Mouse (Mus musculus): ENCODE results near the gene Muc20.

Gene Muc20

DNA sequence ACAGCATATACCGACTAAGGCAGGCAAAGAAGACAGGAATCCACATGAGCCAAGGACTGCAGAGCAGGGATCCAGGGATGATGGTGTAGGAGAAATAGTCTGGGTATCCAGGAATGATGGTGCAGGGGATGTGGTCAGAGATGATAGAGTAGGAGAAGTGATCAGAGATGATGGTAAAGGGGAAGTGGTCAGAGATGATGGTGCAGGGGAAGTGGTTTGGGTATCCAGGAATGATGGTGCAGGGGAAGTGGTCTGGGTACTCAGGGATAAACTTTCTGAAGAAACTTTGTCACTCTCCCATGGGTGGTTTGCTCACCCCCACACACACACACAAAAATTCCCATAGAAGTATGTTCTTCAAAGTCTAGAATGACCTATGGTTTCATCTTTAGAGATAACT, 2.1 kb downstream of the Muc20 start:
- no peak for DNase-seq (ENCODE audit: low spot score)

DNA sequence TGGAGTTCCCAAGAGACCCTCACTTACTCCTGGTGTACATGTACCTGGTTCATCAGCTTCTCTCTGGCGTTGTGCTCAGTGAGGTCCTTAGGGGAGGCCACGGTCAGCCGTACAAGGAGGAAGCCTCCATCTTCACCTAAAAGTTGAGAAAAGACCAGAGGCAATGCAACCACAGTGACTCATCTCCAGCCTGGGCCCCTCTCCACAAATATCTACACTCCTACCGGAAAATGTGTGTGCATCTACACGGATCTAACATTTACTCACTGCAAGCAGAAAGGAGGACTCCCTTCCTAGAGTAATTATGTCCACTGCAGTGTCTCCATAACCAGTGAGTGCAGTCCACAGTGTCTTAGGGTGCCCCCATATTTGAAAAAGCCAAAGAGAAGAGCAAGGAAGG, 7.2 kb downstream of the Muc20 start:
- DNase-seq (ENCODE audit: low spot score) = no peak

DNA sequence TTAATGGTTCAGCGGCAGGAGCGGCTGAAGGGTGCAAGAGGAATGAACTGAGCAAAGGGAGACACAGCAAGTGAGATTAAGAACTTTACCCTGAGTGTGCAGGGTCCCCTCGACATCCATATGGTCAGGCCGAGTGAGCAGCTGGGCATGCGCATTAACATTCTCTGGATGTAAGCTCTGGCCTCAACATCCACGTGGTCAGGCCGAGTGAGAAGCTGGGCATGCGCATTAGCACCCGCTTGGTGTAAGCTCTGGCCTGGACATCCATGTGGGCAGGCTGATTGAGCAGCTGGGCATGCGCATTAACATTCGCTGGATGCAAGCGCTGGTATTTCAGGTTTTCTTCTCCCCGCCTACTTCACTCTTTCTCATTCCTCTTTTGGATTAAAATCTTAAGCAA, 12.4 kb downstream of the Muc20 start:
- DNase-seq (ENCODE audit: low spot score) = no peak

DNA sequence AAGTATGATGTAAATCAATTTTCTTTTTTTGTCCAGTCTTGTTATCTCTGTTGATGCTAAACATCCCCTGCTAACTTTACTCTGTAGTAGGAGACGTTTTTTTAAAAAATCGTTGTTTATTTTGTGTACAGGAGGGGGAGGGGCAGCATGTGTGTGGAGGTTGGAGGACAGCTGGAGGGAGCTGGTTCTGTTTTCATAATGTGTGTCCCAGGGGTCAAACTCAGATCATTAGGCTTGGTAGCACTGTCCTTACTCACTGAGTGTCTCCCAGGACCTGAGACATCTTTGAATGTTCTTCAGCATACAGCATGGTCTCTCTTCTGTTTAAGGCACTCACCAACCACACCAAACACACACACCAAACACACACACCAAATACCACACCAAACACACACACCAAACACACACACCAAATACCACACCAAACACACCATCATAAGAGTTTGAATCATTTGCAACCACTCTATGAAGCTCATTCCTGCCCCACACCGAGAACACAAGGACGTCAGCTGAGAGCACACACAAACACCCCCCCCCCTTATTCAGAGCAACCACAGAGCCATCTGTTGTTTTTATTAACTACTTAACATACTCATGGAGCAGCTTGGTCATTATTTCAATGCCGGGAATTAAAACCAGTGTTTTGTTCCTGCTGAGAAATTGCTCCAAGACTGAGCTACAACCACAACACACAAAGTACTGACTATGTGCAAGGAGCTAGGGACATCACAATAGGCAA, 13.7 kb downstream of the Muc20 start:
- DNase-seq (ENCODE audit: low spot score) = no peak

DNA sequence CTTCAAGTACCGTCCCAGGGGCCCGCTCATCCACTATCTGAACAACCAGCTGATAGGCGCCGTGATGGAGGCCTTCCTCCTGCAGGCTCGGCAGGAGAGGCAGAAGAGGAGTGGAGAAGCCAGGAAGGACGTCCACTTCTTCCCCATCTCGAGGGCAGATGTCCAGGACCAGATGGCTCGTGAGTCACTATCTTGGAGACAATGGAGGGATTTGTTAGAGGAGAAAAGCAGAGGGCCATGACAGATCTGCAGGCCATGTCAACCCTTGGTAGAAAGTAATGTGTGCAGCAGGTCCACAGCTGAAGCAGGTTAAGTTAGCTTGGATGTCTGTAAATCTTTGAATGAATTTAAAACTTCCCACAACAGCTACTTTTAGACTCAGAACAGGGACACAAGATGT, 18.3 kb downstream of the Muc20 start:
- DNase-seq (ENCODE audit: low spot score) = no peak

DNA sequence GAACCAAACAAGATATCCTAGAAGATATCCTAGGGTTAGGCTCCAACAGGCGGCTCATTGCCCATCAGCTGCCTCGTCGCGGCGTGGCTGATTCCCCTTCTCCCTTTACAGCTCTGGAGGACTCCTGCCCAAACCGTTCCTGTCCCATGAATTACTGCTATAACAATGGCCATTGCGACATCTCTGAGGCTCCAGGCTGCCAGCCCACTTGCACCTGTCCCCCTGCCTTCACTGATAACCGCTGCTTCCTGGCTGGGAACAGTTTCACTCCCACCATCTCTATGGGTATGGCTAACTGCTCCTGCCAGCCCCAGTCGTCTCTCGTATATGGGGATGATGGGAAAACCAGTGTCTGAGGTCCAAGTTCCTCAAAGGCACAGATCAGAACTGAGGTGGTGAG, 20.6 kb downstream of the Muc20 start:
- DNase-seq (ENCODE audit: low spot score) = no peak

GRCm38 (mm10) chr16:32766904-32767303, 30.3 kb downstream of the Muc20 start:
- DNase-seq (ENCODE audit: low spot score) = no peak

- DNase-seq (ENCODE audit: low spot score) = no peak
Observed at GRCm38 (mm10) chr16:32764961-32765360, 32.3 kb downstream of the Muc20 start.

DNA sequence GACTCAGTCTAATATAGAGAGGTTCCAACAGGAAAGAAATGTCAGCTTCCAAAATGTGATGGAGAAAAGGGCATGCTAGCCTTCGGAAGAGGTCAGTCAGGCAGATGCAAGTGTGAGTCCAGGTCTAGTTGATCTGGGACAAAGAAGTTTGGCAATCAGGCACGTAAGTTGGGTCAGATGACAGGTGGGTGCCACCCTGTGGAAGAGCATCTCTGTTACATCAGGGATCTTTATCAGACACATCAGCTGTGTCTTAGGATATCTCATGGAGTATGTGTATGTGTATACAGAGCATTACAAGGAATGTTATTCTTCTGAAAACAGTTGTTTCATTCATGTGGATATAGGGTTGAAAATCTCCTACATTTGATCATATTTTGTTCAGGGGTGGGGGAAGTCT, 32.7 kb downstream of the Muc20 start:
- no peak for DNase-seq (ENCODE audit: low spot score)

DNA sequence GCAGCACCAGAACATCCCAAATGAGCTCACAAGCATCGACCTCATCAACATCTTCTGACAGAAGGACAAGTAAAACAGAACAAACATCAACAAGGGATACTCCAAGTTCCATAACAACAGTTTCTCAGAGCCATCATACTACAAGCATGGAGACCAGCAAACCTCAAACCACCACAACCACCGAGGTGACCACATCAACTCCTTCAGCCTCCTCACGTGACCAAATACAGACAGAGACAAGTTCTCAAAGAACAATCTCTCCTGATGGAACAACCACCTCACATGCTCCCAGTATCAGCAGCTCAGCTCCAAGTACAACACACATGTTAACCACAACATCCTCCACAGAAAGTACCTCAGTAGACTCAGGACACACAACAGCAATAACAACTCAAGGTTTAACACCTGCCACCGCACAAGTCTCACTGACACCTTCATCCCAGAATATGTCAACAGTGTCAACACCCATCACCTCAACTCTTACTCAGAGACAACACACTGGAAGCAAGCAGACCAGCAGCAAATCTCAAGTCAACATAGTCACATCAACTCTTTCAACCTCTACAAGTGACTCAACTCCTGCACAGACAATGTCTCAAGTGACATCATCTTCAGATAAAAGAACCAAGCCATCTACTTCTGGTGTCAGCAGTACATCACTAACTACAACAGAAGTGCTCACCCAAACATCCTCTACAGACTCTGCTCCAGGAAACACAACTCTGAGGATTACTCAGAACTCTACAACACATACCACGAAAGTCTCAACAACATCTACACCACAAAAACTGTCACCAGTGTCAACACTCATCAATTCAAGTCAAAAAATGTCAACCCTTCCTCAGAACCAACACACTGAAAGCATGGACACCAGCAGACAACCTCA, 46.8 kb downstream of the Muc20 start:
- no peak for DNase-seq (ENCODE audit: low spot score)

DNA sequence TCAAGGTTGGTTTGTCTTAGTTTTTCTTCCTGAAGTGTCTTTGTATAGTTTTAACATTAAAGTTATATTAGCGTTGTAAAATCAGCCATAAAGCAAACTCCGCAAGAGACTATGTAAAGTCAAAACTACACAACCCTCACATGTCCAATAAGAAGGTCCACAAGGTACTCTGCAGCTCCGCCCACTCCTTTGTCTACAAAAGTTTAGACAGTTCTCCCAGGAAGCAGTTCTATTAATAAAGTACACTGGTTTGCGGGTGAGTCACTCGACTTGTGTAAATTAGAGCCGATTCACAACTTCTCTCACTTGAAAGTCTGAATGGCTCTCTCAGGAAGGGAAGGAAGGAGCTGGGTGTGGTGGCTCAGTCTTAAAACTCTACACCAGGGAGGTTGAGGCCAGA, 51.4 kb downstream of the Muc20 start:
- no peak for DNase-seq (ENCODE audit: low spot score)

DNA sequence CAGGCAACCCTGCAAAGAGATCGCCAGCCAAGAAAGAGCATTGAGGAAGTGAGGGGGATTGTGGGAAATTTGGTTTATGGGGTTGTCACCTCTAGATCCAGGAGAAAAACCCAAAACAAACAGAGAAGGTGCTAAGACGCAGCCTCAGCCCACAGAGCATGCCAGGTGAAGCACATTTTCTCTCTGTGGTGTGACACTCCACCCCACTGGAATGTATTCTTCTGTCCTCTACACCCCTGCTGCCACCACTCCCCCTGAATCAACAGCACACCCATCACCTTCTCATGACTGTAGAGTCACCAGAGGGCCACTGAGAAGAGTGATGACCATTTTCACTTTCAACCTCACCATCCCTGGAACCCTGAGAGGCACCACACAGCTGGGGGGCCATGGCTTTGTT, 54.5 kb downstream of the Muc20 start:
- no peak for DNase-seq (ENCODE audit: low spot score)

DNA sequence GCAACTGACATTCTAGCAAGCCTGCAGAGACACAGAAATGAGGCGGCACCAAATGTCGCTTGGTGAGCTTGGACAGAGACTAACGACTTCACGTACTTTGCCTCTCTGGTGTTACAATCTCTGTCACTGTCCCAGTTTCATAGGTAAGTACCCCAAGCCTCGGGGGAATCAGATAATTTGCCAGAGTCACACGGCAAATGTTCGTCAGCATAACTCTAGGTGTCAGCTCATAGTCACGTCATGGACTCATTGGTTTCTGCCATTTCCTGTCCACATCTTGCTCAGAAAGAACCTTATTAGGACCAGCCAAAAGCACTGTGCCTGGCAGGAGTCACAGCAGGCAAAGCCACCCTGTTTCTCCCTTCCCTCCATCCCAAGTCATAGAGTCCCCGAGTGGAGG, 55.9 kb downstream of the Muc20 start:
- no peak for DNase-seq (ENCODE audit: low spot score)

DNA sequence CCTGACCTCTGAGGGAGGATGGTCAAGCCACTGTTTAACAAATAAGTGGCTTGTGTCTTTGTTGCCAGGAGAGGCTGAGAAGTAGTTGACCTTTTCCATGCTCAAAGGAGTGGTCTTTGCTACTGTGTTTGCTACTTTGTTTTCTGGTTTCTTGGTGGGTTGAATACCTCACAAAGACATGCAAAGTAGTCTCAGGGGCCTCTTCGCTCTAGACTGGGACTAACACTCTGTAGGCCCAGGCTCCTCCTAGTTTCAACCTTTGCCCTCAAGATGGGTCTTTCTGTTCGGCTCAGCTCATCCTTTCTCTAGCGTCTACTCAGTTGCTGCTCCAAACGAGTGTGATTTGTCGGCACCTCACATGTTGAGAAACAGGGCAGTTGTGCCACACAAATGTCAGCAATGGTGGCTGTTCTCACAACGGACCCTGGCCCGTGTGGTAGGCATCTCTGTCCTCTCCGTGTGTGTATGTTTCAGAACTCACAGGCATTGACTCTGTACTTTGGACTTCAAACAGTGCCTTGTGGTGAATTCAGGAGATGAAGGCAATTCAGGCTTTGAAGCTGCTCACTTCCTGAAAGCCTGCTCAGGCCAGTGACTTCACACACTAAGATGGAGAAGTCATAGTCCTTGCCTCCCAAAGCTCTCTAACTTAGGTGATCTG, 57.1 kb downstream of the Muc20 start:
- DNase-seq (ENCODE audit: low spot score) = peak; percentile 79

GRCm38 (mm10) chr16:32736022-32736421, 61.2 kb downstream of the Muc20 start:
- no peak for DNase-seq (ENCODE audit: low spot score)

GRCm38 (mm10) chr16:32735586-32735985, 61.6 kb downstream of the Muc20 start, which contains the start of gene Muc4:
Gene Muc4, plus strand, starts transcription at chr16:32735886.
- DNase-seq (ENCODE audit: low spot score) = no peak

- no peak for DNase-seq (ENCODE audit: low spot score)
Observed at GRCm38 (mm10) chr16:32733213-32733612, 64.0 kb downstream of the Muc20 start.

DNA sequence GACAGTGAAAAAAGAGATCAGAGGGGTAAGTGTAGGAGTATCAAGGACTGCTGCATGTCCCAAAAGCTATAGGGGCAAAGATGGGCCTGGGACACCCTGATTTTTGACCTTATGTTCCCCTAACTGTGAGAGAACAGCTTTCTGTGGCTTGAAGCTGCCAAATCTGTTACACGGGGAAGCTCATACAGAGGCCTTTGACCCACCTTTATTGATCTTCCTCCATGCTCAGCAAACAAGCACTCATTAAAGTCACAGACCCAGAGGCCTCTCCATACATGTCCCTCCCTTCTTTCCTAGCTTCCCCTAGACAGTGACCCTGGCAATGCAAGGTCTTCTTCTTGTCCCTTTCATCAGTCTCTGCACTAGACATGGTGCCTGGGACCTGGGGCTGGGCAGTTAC, 68.5 kb downstream of the Muc20 start:
- peak; percentile 61 for DNase-seq (ENCODE audit: low spot score)

DNA sequence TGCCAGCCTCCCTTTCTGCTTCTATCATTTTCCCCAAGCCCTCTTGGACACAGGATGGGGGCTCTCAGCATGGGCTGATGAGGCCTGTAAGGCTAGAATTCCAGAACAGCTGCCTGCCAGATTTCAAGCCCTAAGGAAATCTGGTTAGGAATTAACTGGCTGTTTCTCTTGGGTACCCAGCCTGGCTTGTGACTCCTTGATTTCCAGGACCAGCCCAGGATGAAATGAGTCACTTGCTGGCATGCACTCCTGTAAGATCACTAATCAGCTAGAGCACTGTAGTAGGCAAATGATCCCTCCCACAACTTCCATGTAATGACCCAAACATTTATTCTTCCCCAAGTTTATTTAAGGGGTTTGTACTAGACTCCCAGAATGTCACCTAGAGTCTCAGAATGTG, 69.0 kb downstream of the Muc20 start:
- peak; percentile 26 for DNase-seq (ENCODE audit: low spot score)
